Mouse (Mus musculus) bone marrow, adult 2 months (tissue): ENCODE data around the gene Agbl1.

Source experiments
- CTCF ChIP-seq: fragments of 200-500 bp; IDR thresholded peaks from 2 replicates; pipeline ENCODE4 v1.5.1; 2011; ENCODE audit warnings: low read length, control low read depth; ENCODE audit not compliant: control insufficient read depth, insufficient read depth
- POLR2A ChIP-seq: fragments of 200-500 bp; IDR thresholded peaks from 2 replicates; pipeline ENCODE4 v1.6.1; 2011; ENCODE audit warnings: low read depth, mild to moderate bottlenecking, control low read depth, low read length, borderline replicate concordance; ENCODE audit not compliant: control insufficient read depth

GRCm38 (mm10) chr7:76379493-76379892, 149.8 kb downstream of the Agbl1 start:
- no peak for TF ChIP-seq CTCF
- no peak for TF ChIP-seq POLR2A
